Mouse (Mus musculus): ENCODE measurements around the gene Sowahb.

DNA sequence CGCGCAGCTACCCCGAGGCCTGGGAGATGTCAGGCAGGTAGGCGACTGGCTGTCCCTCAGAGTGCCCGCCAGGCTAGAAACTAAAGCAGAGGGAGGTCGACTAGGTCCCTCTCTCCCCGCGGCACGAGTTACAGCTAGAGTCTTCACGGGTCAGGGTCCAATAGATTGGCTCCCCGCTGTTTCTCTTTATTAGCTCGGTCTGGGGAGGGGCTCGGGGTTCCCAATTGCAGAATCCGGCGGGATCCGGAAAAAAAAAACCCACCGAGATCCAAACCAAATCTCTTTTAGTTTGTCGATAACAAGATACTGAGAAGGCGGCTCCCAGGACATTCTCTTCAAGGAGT, 521 bp upstream of the Sowahb start:
- TF ChIP-seq POLR2A (IDR thresholded peaks at IDR 0.05; ENCODE audit: insufficient read depth, low read length): no peak
- TF ChIP-seq CTCF (IDR thresholded peaks at IDR 0.05; ENCODE audit: low read depth, low read length): no peak
- TF ChIP-seq EP300 (IDR thresholded peaks at IDR 0.05; ENCODE audit: insufficient read depth, low read depth, low read length): no peak
